Mouse (Mus musculus): ENCODE measurements around the gene Ift46. TPM values are rescaled to one million over a fixed set of nuclear protein-coding genes. Genes with fewer than 3 reads are reported as not detected.

Gene Ift46
- 56.0 and 61.6 TPM in 2 replicates for total RNA-seq (2014; rRNA removed)
- polyA plus RNA-seq (2015; fragmentation: Nextera tagmentation; extraction: Ambion mirVana), result 142 and 144 TPM in 2 replicates

GRCm38 (mm10) chr9:44767101-44768028, at the start of gene Ift46, which contains the start of gene Arcn1:
Ift46 (plus strand) TSS chr9:44767908.
Arcn1 (minus strand) TSS chr9:44767845.
- Histone ChIP-seq H3K4me2 (ENCODE audit: low read depth, low read length) (peak within 1 kb of the TSS; percentile 64), H3K36me3 (ENCODE audit: insufficient read depth, low read length) (no peaks in the 10 kb centered on the region), H3K9me3 (ENCODE audit: low read length) (no peaks in the 10 kb centered on the region), H3K4me3 (ENCODE audit: low read length) (peak within 1 kb of the TSS; percentile 62), H3K9ac (replicated peaks; ENCODE audit: low read length) (peak within 1 kb of the TSS; percentile 88), H3K27ac (peak within 1 kb of the TSS; percentile 98), H3K27me3 (ENCODE audit: insufficient read depth, low read length) (no peaks in the 10 kb centered on the region), H3K4me1 (ENCODE audit: insufficient read depth, low read length) (peaks cover 8% of the 10 kb centered on the region)
- under 1% methylated on average over 57 of the region's 82 CpGs for WGBS
- DNase-seq (ENCODE audit: low spot score) (peak; percentile 95), ATAC-seq (peak; percentile 93)
- no peak for TF ChIP-seq CTCF (IDR thresholded peaks at IDR 0.05; ENCODE audit: low read depth)

GRCm38 (mm10) chr9:44718937-44719631, 48.6 kb upstream of the Ift46 start:
- Histone ChIP-seq H3K4me2 (ENCODE audit: low read depth, low read length) (peak overlapping the region; percentile 71; the same call in 1 of the 2 replicates), H3K27me3 (ENCODE audit: insufficient read depth, low read length) (no peaks in the 10 kb centered on the region), H3K9me3 (ENCODE audit: low read length) (no peaks in the 10 kb centered on the region), H3K27ac (peak overlapping the region; percentile 22; the same call in 1 of the 2 replicates), H3K4me1 (ENCODE audit: insufficient read depth, low read length) (peaks cover 49% of the 10 kb centered on the region), H3K36me3 (ENCODE audit: insufficient read depth, low read length) (peaks cover 14% of the 10 kb centered on the region; the same call in 1 of the 2 replicates), H3K4me3 (ENCODE audit: low read length) (peak overlapping the region; percentile 73; the same call in 1 of the 2 replicates), H3K9ac (replicated peaks; ENCODE audit: low read length) (no peak overlapping the region)
- TF ChIP-seq CTCF (IDR thresholded peaks at IDR 0.05; ENCODE audit: low read depth), result no peak
- no peak for ATAC-seq
- 64% methylated on average over 12 of the region's 12 CpGs for WGBS
- DNase-seq (ENCODE audit: low spot score), result no peak

- Histone ChIP-seq H3K9me3 (ENCODE audit: low read length) (no peaks in the 10 kb centered on the region), H3K36me3 (ENCODE audit: insufficient read depth, low read length) (peaks cover 14% of the 10 kb centered on the region; the same call in 1 of the 2 replicates), H3K4me3 (ENCODE audit: low read length) (peak overlapping the region; percentile 73), H3K4me2 (ENCODE audit: low read depth, low read length) (peak overlapping the region; percentile 71), H3K27ac (peak overlapping the region; percentile 75), H3K4me1 (ENCODE audit: insufficient read depth, low read length) (peaks cover 56% of the 10 kb centered on the region), H3K27me3 (ENCODE audit: insufficient read depth, low read length) (no peaks in the 10 kb centered on the region), H3K9ac (replicated peaks; ENCODE audit: low read length) (peak overlapping the region; percentile 58; the same call in 1 of the 2 replicates)
- TF ChIP-seq CTCF (IDR thresholded peaks at IDR 0.05; ENCODE audit: low read depth), result no peak
- DNase-seq (ENCODE audit: low spot score) (peak; percentile 72), ATAC-seq (peak; percentile 21)
- WGBS, result 48% methylated on average over 8 of the region's 8 CpGs
These were observed 47.9 kb upstream of the Ift46 start for GRCm38 (mm10) chr9:44719632-44720357.

GRCm38 (mm10) chr9:44720358-44721153, 47.2 kb upstream of the Ift46 start:
- ATAC-seq, result peak; percentile 33
- Histone ChIP-seq H3K4me2 (ENCODE audit: low read depth, low read length) (peak overlapping the region; percentile 71), H3K4me3 (ENCODE audit: low read length) (peak overlapping the region; percentile 73), H3K9me3 (ENCODE audit: low read length) (no peaks in the 10 kb centered on the region), H3K27me3 (ENCODE audit: insufficient read depth, low read length) (no peaks in the 10 kb centered on the region), H3K4me1 (ENCODE audit: insufficient read depth, low read length) (peaks cover 62% of the 10 kb centered on the region), H3K27ac (peak overlapping the region; percentile 75), H3K36me3 (ENCODE audit: insufficient read depth, low read length) (peaks cover 8% of the 10 kb centered on the region; the same call in 1 of the 2 replicates), H3K9ac (replicated peaks; ENCODE audit: low read length) (peak overlapping the region; percentile 58)
- TF ChIP-seq CTCF (IDR thresholded peaks at IDR 0.05; ENCODE audit: low read depth), result no peak
- 9% methylated on average over 9 of the region's 9 CpGs for WGBS
- DNase-seq (ENCODE audit: low spot score), result peak; percentile 62

- peaks cover 62% of the 10 kb centered on the region for H3K4me1 ChIP-seq (ENCODE audit: insufficient read depth, low read length)
- H3K36me3 ChIP-seq (ENCODE audit: insufficient read depth, low read length), result peaks cover under 1% of the 10 kb centered on the region; the same call in 1 of the 2 replicates
- peak overlapping the region; percentile 58 for H3K9ac ChIP-seq (replicated peaks; ENCODE audit: low read length)
- DNase-seq (ENCODE audit: low spot score) (peak; percentile 88), ATAC-seq (peak; percentile 78)
- H3K27me3 ChIP-seq (ENCODE audit: insufficient read depth, low read length), result no peaks in the 10 kb centered on the region
- peak overlapping the region; percentile 71 for H3K4me2 ChIP-seq (ENCODE audit: low read depth, low read length)
- peak overlapping the region; percentile 75 for H3K27ac ChIP-seq
- peak; percentile 60 for TF ChIP-seq CTCF (IDR thresholded peaks at IDR 0.05; ENCODE audit: low read depth)
- H3K9me3 ChIP-seq (ENCODE audit: low read length), result no peaks in the 10 kb centered on the region
- H3K4me3 ChIP-seq (ENCODE audit: low read length), result peak overlapping the region; percentile 73
- WGBS, result 1% methylated on average over 40 of the region's 40 CpGs
These were observed 46.4 kb upstream of the Ift46 start for GRCm38 (mm10) chr9:44721154-44721876.

Data from hindbrain, postnatal 0 days (tissue).